Mouse (Mus musculus): Measurements from ENCODE around the gene Lmf1. TPM values are rescaled to one million over a fixed set of nuclear protein-coding genes. Genes with fewer than 3 reads are reported as not detected.

The Lmf1 gene
- polyA plus RNA-seq, 1 experiment from 2014 or later = 33.0 TPM

GRCm38 (mm10) chr17:25672982-25673381, 94.1 kb downstream of the Lmf1 start:
- H3K9ac ChIP-seq = no peak overlapping the region
- H3K4me3 ChIP-seq = no peak overlapping the region
- ATAC-seq (replicated peaks; ENCODE audit: insufficient number of reproducible peaks, insufficient read depth, low FRiP score, low read depth) = no peak
- H3K27ac ChIP-seq = no peak overlapping the region
- no peak overlapping the region for H3K4me2 ChIP-seq
- no peaks in the 10 kb centered on the region for H3K4me1 ChIP-seq (replicated peaks)
- no peaks in the 10 kb centered on the region for H3K9me3 ChIP-seq (replicated peaks)
- 0 out of 2 replicates have a peak, but pooled peaks cover 4% of the 10 kb centered on the region for H3K27me3 ChIP-seq
- H3K36me3 ChIP-seq = no peaks in the 10 kb centered on the region

- Histone ChIP-seq H3K9ac (no peak overlapping the region), H3K4me3 (no peak overlapping the region), H3K36me3 (no peaks in the 10 kb centered on the region), H3K9me3 (replicated peaks) (no peaks in the 10 kb centered on the region), H3K27me3 (peaks cover 3% of the 10 kb centered on the region; the same call in 1 of the 2 replicates), H3K4me2 (no peak overlapping the region), H3K4me1 (replicated peaks) (no peaks in the 10 kb centered on the region), H3K27ac (no peak overlapping the region)
- WGBS = 68% methylated on average over 6 of the region's 6 CpGs
- ATAC-seq (replicated peaks; ENCODE audit: insufficient number of reproducible peaks, insufficient read depth, low FRiP score, low read depth) = no peak
These were observed 99.1 kb downstream of the Lmf1 start for GRCm38 (mm10) chr17:25677969-25678368.

- ATAC-seq (replicated peaks; ENCODE audit: insufficient number of reproducible peaks, insufficient read depth, low FRiP score, low read depth) = no peak
- Histone ChIP-seq H3K36me3 (no peaks in the 10 kb centered on the region), H3K4me3 (no peak overlapping the region), H3K9ac (no peak overlapping the region), H3K4me1 (replicated peaks) (no peaks in the 10 kb centered on the region), H3K27me3 (peaks cover 3% of the 10 kb centered on the region; the same call in 1 of the 2 replicates), H3K9me3 (replicated peaks) (no peaks in the 10 kb centered on the region), H3K4me2 (no peak overlapping the region), H3K27ac (no peak overlapping the region)
- 18% methylated on average over 5 of the region's 5 CpGs for WGBS
These were observed 100.9 kb downstream of the Lmf1 start for GRCm38 (mm10) chr17:25679818-25680217.

GRCm38 (mm10) chr17:25681636-25682035, 102.8 kb downstream of the Lmf1 start:
- Histone ChIP-seq H3K4me1 (replicated peaks) (no peaks in the 10 kb centered on the region), H3K27me3 (peaks cover 13% of the 10 kb centered on the region; the same call in 1 of the 2 replicates), H3K27ac (no peak overlapping the region), H3K4me3 (no peak overlapping the region), H3K9ac (no peak overlapping the region), H3K9me3 (replicated peaks) (no peaks in the 10 kb centered on the region), H3K36me3 (no peaks in the 10 kb centered on the region), H3K4me2 (no peak overlapping the region)
- 85% methylated on average over 4 of the region's 4 CpGs for WGBS
- ATAC-seq (replicated peaks; ENCODE audit: insufficient number of reproducible peaks, insufficient read depth, low FRiP score, low read depth) = no peak

GRCm38 (mm10) chr17:25686323-25686722, 107.4 kb downstream of the Lmf1 start:
- H3K9ac ChIP-seq = no peak overlapping the region
- no peak overlapping the region for H3K4me2 ChIP-seq
- H3K9me3 ChIP-seq (replicated peaks) = no peaks in the 10 kb centered on the region
- ATAC-seq (replicated peaks; ENCODE audit: insufficient number of reproducible peaks, insufficient read depth, low FRiP score, low read depth) = no peak
- H3K36me3 ChIP-seq = no peaks in the 10 kb centered on the region
- H3K4me1 ChIP-seq (replicated peaks) = no peaks in the 10 kb centered on the region
- 41% methylated on average over 7 of the region's 7 CpGs for WGBS
- H3K4me3 ChIP-seq = no peak overlapping the region
- no peak overlapping the region for H3K27ac ChIP-seq
- peaks cover 30% of the 10 kb centered on the region for H3K27me3 ChIP-seq

GRCm38 (mm10) chr17:25688922-25689321, 110.0 kb downstream of the Lmf1 start:
- 75% methylated on average over 4 of the region's 4 CpGs for WGBS
- H3K4me2 ChIP-seq = no peak overlapping the region
- no peak for ATAC-seq (replicated peaks; ENCODE audit: insufficient number of reproducible peaks, insufficient read depth, low FRiP score, low read depth)

GRCm38 (mm10) chr17:25696263-25696662, 117.4 kb downstream of the Lmf1 start:
- Histone ChIP-seq H3K9ac (no peak overlapping the region), H3K27me3 (0 out of 2 replicates have a peak, but pooled peaks cover 7% of the 10 kb centered on the region), H3K4me2 (no peak overlapping the region), H3K9me3 (replicated peaks) (no peaks in the 10 kb centered on the region), H3K36me3 (no peaks in the 10 kb centered on the region), H3K27ac (no peak overlapping the region), H3K4me3 (no peak overlapping the region), H3K4me1 (replicated peaks) (no peaks in the 10 kb centered on the region)
- no peak for ATAC-seq (replicated peaks; ENCODE audit: insufficient number of reproducible peaks, insufficient read depth, low FRiP score, low read depth)
- WGBS = 25% methylated on average over 1 of the region's 1 CpGs

More at GRCm38 (mm10) chr17:25688922-25689321, 110.0 kb downstream of the Lmf1 start:
- Histone ChIP-seq H3K36me3 (no peaks in the 10 kb centered on the region), H3K4me3 (no peak overlapping the region), H3K4me1 (replicated peaks) (no peaks in the 10 kb centered on the region), H3K9me3 (replicated peaks) (no peaks in the 10 kb centered on the region), H3K27ac (no peak overlapping the region), H3K27me3 (peaks cover 30% of the 10 kb centered on the region), H3K9ac (no peak overlapping the region)

GRCm38 (mm10) chr17:25698446-25698845, 119.6 kb downstream of the Lmf1 start:
- H3K9ac ChIP-seq = no peak overlapping the region
- H3K4me2 ChIP-seq = no peak overlapping the region
- H3K4me3 ChIP-seq = no peak overlapping the region
- H3K4me1 ChIP-seq (replicated peaks) = no peaks in the 10 kb centered on the region
- no peaks in the 10 kb centered on the region for H3K9me3 ChIP-seq (replicated peaks)
- no peaks in the 10 kb centered on the region for H3K36me3 ChIP-seq
- no peak overlapping the region for H3K27ac ChIP-seq
- ATAC-seq (replicated peaks; ENCODE audit: insufficient number of reproducible peaks, insufficient read depth, low FRiP score, low read depth) = no peak; the same call in 1 of the 2 replicates
- H3K27me3 ChIP-seq = peaks cover 16% of the 10 kb centered on the region; the same call in 1 of the 2 replicates
- 12% methylated on average over 7 of the region's 7 CpGs for WGBS

- Histone ChIP-seq H3K27ac (no peak overlapping the region), H3K36me3 (no peaks in the 10 kb centered on the region), H3K4me3 (no peak overlapping the region), H3K4me2 (no peak overlapping the region), H3K9me3 (replicated peaks) (no peaks in the 10 kb centered on the region), H3K4me1 (replicated peaks) (no peaks in the 10 kb centered on the region), H3K9ac (no peak overlapping the region), H3K27me3 (peaks cover 13% of the 10 kb centered on the region; the same call in 1 of the 2 replicates)
- no peak for ATAC-seq (replicated peaks; ENCODE audit: insufficient number of reproducible peaks, insufficient read depth, low FRiP score, low read depth)
- WGBS = 56% methylated on average over 9 of the region's 9 CpGs
These were observed 122.1 kb downstream of the Lmf1 start for GRCm38 (mm10) chr17:25700863-25701496.

- ATAC-seq (replicated peaks; ENCODE audit: insufficient number of reproducible peaks, insufficient read depth, low FRiP score, low read depth) = no peak
- Histone ChIP-seq H3K27me3 (no peaks in the 10 kb centered on the region; the same call in 1 of the 2 replicates), H3K4me3 (no peak overlapping the region), H3K36me3 (no peaks in the 10 kb centered on the region), H3K9ac (no peak overlapping the region), H3K9me3 (replicated peaks) (no peaks in the 10 kb centered on the region), H3K27ac (no peak overlapping the region), H3K4me2 (no peak overlapping the region), H3K4me1 (replicated peaks) (no peaks in the 10 kb centered on the region)
- 92% methylated on average over 2 of the region's 2 CpGs for WGBS
These were observed 131.1 kb downstream of the Lmf1 start for GRCm38 (mm10) chr17:25709994-25710393.

GRCm38 (mm10) chr17:25711136-25711535, 132.3 kb downstream of the Lmf1 start:
- Histone ChIP-seq H3K9me3 (replicated peaks) (no peaks in the 10 kb centered on the region), H3K4me2 (no peak overlapping the region), H3K27ac (no peak overlapping the region), H3K9ac (no peak overlapping the region), H3K27me3 (peaks cover 5% of the 10 kb centered on the region), H3K36me3 (no peaks in the 10 kb centered on the region), H3K4me3 (no peak overlapping the region), H3K4me1 (replicated peaks) (peaks cover 4% of the 10 kb centered on the region)
- no peak for ATAC-seq (replicated peaks; ENCODE audit: insufficient number of reproducible peaks, insufficient read depth, low FRiP score, low read depth)
- WGBS = 59% methylated on average over 4 of the region's 4 CpGs

Data from heart, embryonic 15.5 days (tissue).